Mouse (Mus musculus) myocyte (in vitro differentiated cells): ENCODE results near the gene Abhd11.

Source experiments
- CEBPB ChIP-seq: IDR thresholded peaks from 2 replicates; pipeline ENCODE4 v1.6.1; 2011; ENCODE audit warnings: mild to moderate bottlenecking, moderate library complexity; ENCODE audit not compliant: poor library complexity, insufficient read depth, severe bottlenecking
- MAX ChIP-seq: IDR thresholded peaks from one replicate; pipeline ENCODE4 v1.6.1; 2011; ENCODE audit warnings: low read depth, mild to moderate bottlenecking, control low read depth
- MYOD1 ChIP-seq, 3 experiments: IDR thresholded peaks; one replicate each; pipeline ENCODE4 v1.6.1; 2011; ENCODE audit warnings: control low read depth in 2 of 3, low read depth in 2 of 3, mild to moderate bottlenecking in 2 of 3, moderate library complexity in 1 of 3; ENCODE audit not compliant: insufficient read length in 2 of 3, control insufficient read depth in 1 of 3
- POLR2A ChIP-seq: IDR thresholded peaks from one replicate; pipeline ENCODE4 v1.6.1; 2011; ENCODE audit warnings: low read depth, mild to moderate bottlenecking, control low read depth, moderate library complexity; ENCODE audit not compliant: insufficient read length
- POLR2AphosphoS2 ChIP-seq: IDR thresholded peaks from one replicate; pipeline ENCODE4 v1.6.1; 2011; ENCODE audit warnings: low read depth, control low read depth; ENCODE audit not compliant: insufficient read length
- SRF ChIP-seq: IDR thresholded peaks from one replicate; pipeline ENCODE4 v1.6.1; 2011; ENCODE audit warnings: low read depth; ENCODE audit not compliant: control insufficient read depth, insufficient read length
- TCF12 ChIP-seq: IDR thresholded peaks from one replicate; pipeline ENCODE4 v1.6.1; 2011; ENCODE audit warnings: mild to moderate bottlenecking, control low read depth; ENCODE audit not compliant: poor library complexity, insufficient read depth, severe bottlenecking

DNA sequence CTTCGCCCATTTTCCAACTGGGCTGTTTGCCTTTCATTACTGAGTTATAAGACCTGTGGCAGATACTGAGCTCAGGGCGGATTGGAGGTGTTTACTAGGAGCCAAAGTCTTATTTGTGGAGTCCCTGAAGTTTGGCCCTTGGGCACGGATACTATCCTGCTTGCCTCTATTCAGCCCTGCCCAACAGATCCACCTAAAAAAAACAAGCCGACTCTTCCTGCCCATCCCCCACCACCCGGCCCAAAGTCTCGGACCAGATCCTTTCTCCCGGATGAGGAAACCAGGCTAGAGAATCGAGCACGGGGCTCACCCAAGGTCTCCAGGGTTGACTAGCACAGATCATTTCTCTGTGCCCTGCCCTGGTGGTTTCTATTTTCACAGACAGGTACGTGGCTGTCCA lies 27.8 kb upstream of the Abhd11 start:
- TF ChIP-seq MAX (no peak), SRF (no peak), POLR2AphosphoS2 (no peak), POLR2A (no peak), TCF12 (no peak), MYOD1 (IDR thresholded peaks at IDR 0.05; ENCODE audit: control insufficient read depth in 1 of 3, insufficient read length in 2 of 3, low read depth in 2 of 3) (no peak), CEBPB (no peak)
